Mouse (Mus musculus) forebrain, postnatal 0 days (tissue): ENCODE data around the gene Ebf1. TPM values are rescaled to one million over a fixed set of nuclear protein-coding genes. Genes with fewer than 3 reads are reported as not detected.

ENCODE experiments used
- ATAC-seq: fragments of 200-750 bp; cut with Nextera tagmentation; 2 replicates; pipeline ENCODE4 v1.8.0; 2017; ENCODE audit warnings: mild to moderate bottlenecking, moderate library complexity
- DNase-seq: peaks from one replicate; pipeline ENCODE4 v3.0.0-alpha.2; 2015
- H3K27ac ChIP-seq: fragments of 300-500 bp; sonication (generic); 2 replicates; pipeline ENCODE4 v1.5.1; 2014; ENCODE audit warnings: low read depth, mild to moderate bottlenecking, antibody characterized with exemption, low read length, moderate library complexity, mixed read lengths
- H3K27me3 ChIP-seq: fragments of 300-500 bp; sonication (generic); 2 replicates; pipeline ENCODE4 v1.6.1; 2014; ENCODE audit warnings: mild to moderate bottlenecking, low read length, mixed read lengths; ENCODE audit not compliant: insufficient read depth
- H3K36me3 ChIP-seq: fragments of 300-500 bp; sonication (generic); 2 replicates; pipeline ENCODE4 v1.6.1; 2014; ENCODE audit warnings: mild to moderate bottlenecking, moderate library complexity; ENCODE audit not compliant: insufficient read depth
- H3K4me1 ChIP-seq: fragments of 300-500 bp; sonication (generic); 2 replicates; pipeline ENCODE4 v1.6.1; 2014; ENCODE audit warnings: antibody characterized with exemption; ENCODE audit not compliant: insufficient read depth
- H3K4me2 ChIP-seq: fragments of 300-500 bp; sonication (generic); 2 replicates; pipeline ENCODE4 v1.6.1; 2014; ENCODE audit warnings: low read depth, mild to moderate bottlenecking, moderate library complexity
- H3K4me3 ChIP-seq: fragments of 300-500 bp; sonication (generic); 2 replicates; pipeline ENCODE4 v1.5.1; 2014; ENCODE audit warnings: low read depth, low read length, mixed read lengths
- H3K9ac ChIP-seq: fragments of 300-500 bp; sonication (generic); 2 replicates; pipeline ENCODE4 v1.6.1; 2014; ENCODE audit warnings: mild to moderate bottlenecking
- H3K9me3 ChIP-seq: fragments of 300-500 bp; sonication (generic); 2 replicates; pipeline ENCODE4 v1.6.1; 2016; ENCODE audit warnings: low read length
- CTCF ChIP-seq: sonication (generic); IDR thresholded peaks from 2 replicates; pipeline ENCODE4 v1.5.1; 2016; ENCODE audit warnings: antibody characterized with exemption, control low read depth, low read depth
- WGBS: fragments of 180-500 bp; shearing (Covaris S2); extraction: QIAGEN DNeasy Blood & Tissue Kit; methylation state at CpG from one replicate; pipeline ENCODE4 v1.1.7; 2014; 5-methylcytosine and 5-hydroxymethylcytosine counted together
- polyA plus RNA-seq: library from polyadenylated mRNA; unstranded; fragments of >200 nt; fragmentation: Nextera tagmentation; extraction: Ambion mirVana; gene quantifications from 2 replicates; pipeline ENCODE4 v1.2.1, GENCODE M21; 2015
- total RNA-seq: library from RNA; depleted of rRNA; stranded (reverse); fragments of >200 nt; gene quantifications from 2 replicates; pipeline ENCODE4 v1.2.3, GENCODE M21; 2014

The Ebf1 gene
- total and polyA plus RNA-seq, 2 experiments from 2014 or later: 12.9 to 20.6 TPM

GRCm38 (mm10) chr11:44703951-44704350, 86.8 kb downstream of the Ebf1 start:
- ATAC-seq (no peak), DNase-seq (no peak)
- Histone ChIP-seq H3K4me1 (no peaks in the 10 kb centered on the region), H3K4me3 (no peak overlapping the region), H3K27me3 (no peaks in the 10 kb centered on the region), H3K4me2 (no peak overlapping the region), H3K27ac (no peak overlapping the region), H3K36me3 (no peaks in the 10 kb centered on the region), H3K9me3 (no peaks in the 10 kb centered on the region), H3K9ac (no peak overlapping the region)
- WGBS: 93% methylated on average over 5 of the region's 5 CpGs
- TF ChIP-seq CTCF: no peak

- DNase-seq (no peak), ATAC-seq (no peak)
- Histone ChIP-seq H3K36me3 (no peaks in the 10 kb centered on the region), H3K27me3 (no peaks in the 10 kb centered on the region), H3K4me3 (no peak overlapping the region), H3K4me1 (no peaks in the 10 kb centered on the region), H3K9me3 (no peaks in the 10 kb centered on the region), H3K4me2 (no peak overlapping the region), H3K27ac (no peak overlapping the region), H3K9ac (no peak overlapping the region)
- no peak for TF ChIP-seq CTCF
- WGBS: 97% methylated on average over 1 of the region's 1 CpGs
These were observed 88.7 kb downstream of the Ebf1 start for GRCm38 (mm10) chr11:44705811-44706210.

- ATAC-seq: no peak
- H3K36me3 ChIP-seq: no peaks in the 10 kb centered on the region
- no peak overlapping the region for H3K9ac ChIP-seq
- H3K4me1 ChIP-seq: no peaks in the 10 kb centered on the region
- WGBS: 89% methylated on average over 2 of the region's 2 CpGs
- H3K4me3 ChIP-seq: no peak overlapping the region
- no peak for TF ChIP-seq CTCF
- H3K27me3 ChIP-seq: no peaks in the 10 kb centered on the region
- DNase-seq: no peak
- H3K9me3 ChIP-seq: no peaks in the 10 kb centered on the region
- no peak overlapping the region for H3K4me2 ChIP-seq
- H3K27ac ChIP-seq: no peak overlapping the region
These were observed 89.3 kb downstream of the Ebf1 start for GRCm38 (mm10) chr11:44706386-44706785.

GRCm38 (mm10) chr11:44707381-44708289, 90.5 kb downstream of the Ebf1 start:
- Histone ChIP-seq H3K9me3 (no peaks in the 10 kb centered on the region), H3K36me3 (no peaks in the 10 kb centered on the region), H3K9ac (no peak overlapping the region), H3K4me1 (no peaks in the 10 kb centered on the region), H3K4me2 (no peak overlapping the region), H3K27ac (no peak overlapping the region), H3K4me3 (no peak overlapping the region), H3K27me3 (peaks cover 3% of the 10 kb centered on the region)
- TF ChIP-seq CTCF: no peak
- ATAC-seq (no peak), DNase-seq (no peak)
- 15% methylated on average over 13 of the region's 13 CpGs for WGBS

- no peak for TF ChIP-seq CTCF
- 88% methylated on average over 6 of the region's 6 CpGs for WGBS
- H3K36me3 ChIP-seq: no peaks in the 10 kb centered on the region
- H3K4me3 ChIP-seq: no peak overlapping the region
- no peak overlapping the region for H3K4me2 ChIP-seq
- no peak overlapping the region for H3K9ac ChIP-seq
- H3K4me1 ChIP-seq: no peaks in the 10 kb centered on the region
- DNase-seq (no peak), ATAC-seq (no peak)
- H3K27ac ChIP-seq: no peak overlapping the region
- peaks cover 7% of the 10 kb centered on the region for H3K27me3 ChIP-seq
- no peaks in the 10 kb centered on the region for H3K9me3 ChIP-seq
These were observed 91.2 kb downstream of the Ebf1 start for GRCm38 (mm10) chr11:44708290-44708685.

GRCm38 (mm10) chr11:44709073-44709618, 92.0 kb downstream of the Ebf1 start:
- TF ChIP-seq CTCF: no peak
- Histone ChIP-seq H3K27ac (no peak overlapping the region), H3K4me3 (no peak overlapping the region), H3K9me3 (no peaks in the 10 kb centered on the region), H3K36me3 (no peaks in the 10 kb centered on the region), H3K9ac (no peak overlapping the region), H3K27me3 (peaks cover 7% of the 10 kb centered on the region), H3K4me1 (no peaks in the 10 kb centered on the region), H3K4me2 (no peak overlapping the region)
- ATAC-seq (no peak), DNase-seq (no peak)

GRCm38 (mm10) chr11:44709869-44710460, 92.8 kb downstream of the Ebf1 start:
- no peak for ATAC-seq
- Histone ChIP-seq H3K4me2 (no peak overlapping the region), H3K36me3 (no peaks in the 10 kb centered on the region), H3K27me3 (peaks cover 7% of the 10 kb centered on the region), H3K4me3 (no peak overlapping the region), H3K9me3 (no peaks in the 10 kb centered on the region), H3K4me1 (no peaks in the 10 kb centered on the region), H3K9ac (no peak overlapping the region), H3K27ac (no peak overlapping the region)
- 85% methylated on average over 6 of the region's 6 CpGs for WGBS
- no peak for DNase-seq
- no peak for TF ChIP-seq CTCF
